Mouse (Mus musculus) liver, adult 2 months (tissue): Measurements from ENCODE around the gene Dcun1d4.

Experiments used
- CTCF ChIP-seq: fragments of 200-500 bp; IDR thresholded peaks from 2 replicates; pipeline ENCODE4 v1.5.1; 2011; ENCODE audit warnings: low read depth, low read length, control low read depth
- POLR2A ChIP-seq: fragments of 200-500 bp; IDR thresholded peaks from 2 replicates; pipeline ENCODE4 v1.6.1; 2011; ENCODE audit warnings: low read length, control low read depth; ENCODE audit not compliant: insufficient read depth; ENCODE audit errors: extremely low read depth

GRCm38 (mm10) chr5:73547252-73547651 is 66.5 kb downstream of the Dcun1d4 start:
- no peak for TF ChIP-seq POLR2A
- TF ChIP-seq CTCF: no peak
